Mouse (Mus musculus): Measurements from ENCODE around the gene Tet3. TPM values are rescaled to one million over a fixed set of nuclear protein-coding genes. Genes with fewer than 3 reads are reported as not detected.
A peak's percentile ranks its signal among the peaks of the same experiment; 100 is the strongest.

Tet3 gene
- total RNA-seq, 2 experiments from 2014 or later: 13.5 to 55.9 TPM

GRCm38 (mm10) chr6:83443441-83444340 lies 15.2 kb downstream of the Tet3 start:
- no peak for ATAC-seq (replicated peaks; ENCODE audit: low FRiP score, low TSS enrichment, poor library complexity, severe bottlenecking)

- no peak for ATAC-seq (replicated peaks; ENCODE audit: low FRiP score, low TSS enrichment, poor library complexity, severe bottlenecking)
Observed at GRCm38 (mm10) chr6:83442639-83443038, 16.2 kb downstream of the Tet3 start.

GRCm38 (mm10) chr6:83441259-83442061 lies 17.4 kb downstream of the Tet3 start:
- peak; percentile 88 for ATAC-seq (replicated peaks; ENCODE audit: low FRiP score, low TSS enrichment, poor library complexity, severe bottlenecking)

- ATAC-seq (replicated peaks; ENCODE audit: low FRiP score, low TSS enrichment, poor library complexity, severe bottlenecking): no peak
Observed at GRCm38 (mm10) chr6:83440510-83441258, 18.2 kb downstream of the Tet3 start.

- ATAC-seq (replicated peaks; ENCODE audit: low FRiP score, low TSS enrichment, poor library complexity, severe bottlenecking): no peak
Observed at GRCm38 (mm10) chr6:83440197-83440509, 18.7 kb downstream of the Tet3 start.

- no peak for ATAC-seq (replicated peaks; ENCODE audit: low FRiP score, low TSS enrichment, poor library complexity, severe bottlenecking)
Observed at GRCm38 (mm10) chr6:83439781-83440180, 19.1 kb downstream of the Tet3 start.

- ATAC-seq (replicated peaks; ENCODE audit: low FRiP score, low TSS enrichment, poor library complexity, severe bottlenecking): no peak
Observed at GRCm38 (mm10) chr6:83439119-83439767, 19.6 kb downstream of the Tet3 start.

- ATAC-seq (replicated peaks; ENCODE audit: low FRiP score, low TSS enrichment, poor library complexity, severe bottlenecking): no peak
Observed at GRCm38 (mm10) chr6:83438584-83438983, 20.3 kb downstream of the Tet3 start.

GRCm38 (mm10) chr6:83437802-83438201 lies 21.1 kb downstream of the Tet3 start:
- no peak for ATAC-seq (replicated peaks; ENCODE audit: low FRiP score, low TSS enrichment, poor library complexity, severe bottlenecking)

GRCm38 (mm10) chr6:83437225-83437624 lies 21.7 kb downstream of the Tet3 start:
- no peak for ATAC-seq (replicated peaks; ENCODE audit: low FRiP score, low TSS enrichment, poor library complexity, severe bottlenecking)

GRCm38 (mm10) chr6:83436547-83436946 lies 22.3 kb downstream of the Tet3 start:
- no peak for ATAC-seq (replicated peaks; ENCODE audit: low FRiP score, low TSS enrichment, poor library complexity, severe bottlenecking)

- ATAC-seq (replicated peaks; ENCODE audit: low FRiP score, low TSS enrichment, poor library complexity, severe bottlenecking): no peak
Observed at GRCm38 (mm10) chr6:83435174-83435573, 23.7 kb downstream of the Tet3 start.

- ATAC-seq (replicated peaks; ENCODE audit: low FRiP score, low TSS enrichment, poor library complexity, severe bottlenecking): no peak
Observed at GRCm38 (mm10) chr6:83433546-83433945, 25.3 kb downstream of the Tet3 start.

GRCm38 (mm10) chr6:83432966-83433365 lies 25.9 kb downstream of the Tet3 start:
- no peak for ATAC-seq (replicated peaks; ENCODE audit: low FRiP score, low TSS enrichment, poor library complexity, severe bottlenecking)

GRCm38 (mm10) chr6:83427968-83428731 lies 30.7 kb downstream of the Tet3 start:
- ATAC-seq (replicated peaks; ENCODE audit: low FRiP score, low TSS enrichment, poor library complexity, severe bottlenecking): no peak

- ATAC-seq (replicated peaks; ENCODE audit: low FRiP score, low TSS enrichment, poor library complexity, severe bottlenecking): no peak
Observed at GRCm38 (mm10) chr6:83427512-83427911, 31.4 kb downstream of the Tet3 start.

- ATAC-seq (replicated peaks; ENCODE audit: low FRiP score, low TSS enrichment, poor library complexity, severe bottlenecking): no peak
Observed at GRCm38 (mm10) chr6:83426576-83426975, 32.3 kb downstream of the Tet3 start.

- ATAC-seq (replicated peaks; ENCODE audit: low FRiP score, low TSS enrichment, poor library complexity, severe bottlenecking): no peak
Observed at GRCm38 (mm10) chr6:83424053-83424404, 34.9 kb downstream of the Tet3 start.
